Mouse (Mus musculus) ovary, postnatal 10 days (tissue): ENCODE measurements around the gene Mthfd1l.

Experiments
- DNase-seq: peaks from one replicate; pipeline ENCODE4 v3.0.0; 2022; ENCODE audit warnings: low spot score

The Mthfd1l gene

DNA sequence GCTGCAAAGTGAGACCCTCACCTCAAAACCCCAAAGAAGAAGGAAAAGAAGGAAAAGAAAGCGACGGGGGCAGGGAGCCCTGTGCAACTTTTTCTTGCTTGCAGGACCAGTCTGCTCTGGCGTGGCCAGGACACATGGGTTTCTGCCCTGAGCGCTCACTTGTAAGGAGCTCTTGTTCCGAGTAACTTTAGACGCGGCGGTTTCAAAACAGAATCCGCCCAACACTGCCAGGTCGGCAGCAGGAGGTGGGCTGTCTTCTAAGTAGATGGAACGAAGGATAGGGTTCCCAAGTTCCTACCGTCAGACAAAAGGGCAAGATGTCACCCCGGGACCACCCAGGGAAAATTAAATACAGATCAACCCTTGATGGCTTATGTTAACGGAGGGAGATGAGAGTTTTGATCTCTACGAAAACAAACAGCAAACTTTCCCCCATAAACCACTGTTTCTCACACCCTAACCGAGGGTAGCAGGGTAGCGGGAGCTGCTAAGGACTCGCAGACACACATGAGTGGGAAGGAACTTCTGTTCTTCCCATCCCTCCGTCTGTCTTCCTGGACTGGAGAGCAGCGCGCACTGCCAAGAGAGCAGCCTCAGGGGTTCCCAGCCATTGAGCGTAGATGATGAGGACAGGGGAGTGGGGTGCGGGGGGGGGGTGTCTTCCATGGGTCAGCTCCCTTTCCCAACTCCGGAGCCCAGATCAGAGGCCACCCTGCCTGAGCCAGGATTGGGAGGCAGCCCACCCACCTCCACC, 237.6 kb downstream of the Mthfd1l start:
- DNase-seq = no peak

DNA sequence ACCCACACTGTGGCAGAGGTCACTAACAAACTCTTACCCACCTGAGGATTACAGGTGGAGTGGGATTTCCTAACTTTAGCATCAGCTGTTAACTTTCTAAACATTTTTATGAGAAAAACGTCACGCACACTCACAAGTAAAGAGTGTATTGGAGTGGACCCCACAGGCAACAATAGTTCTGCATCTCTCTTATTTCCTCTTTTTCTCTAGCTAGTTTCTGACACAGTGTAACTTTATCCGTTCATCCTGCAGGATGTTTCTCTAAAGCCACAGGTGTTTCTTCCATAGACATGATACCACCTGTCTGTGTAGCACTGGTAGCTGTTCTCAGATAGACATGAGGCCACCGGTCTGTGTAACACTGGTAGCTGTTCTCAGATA, 238.1 kb downstream of the Mthfd1l start:
- DNase-seq = no peak
